Mouse (Mus musculus): Measurements from ENCODE around the gene Olfr390.

The Olfr390 gene

DNA sequence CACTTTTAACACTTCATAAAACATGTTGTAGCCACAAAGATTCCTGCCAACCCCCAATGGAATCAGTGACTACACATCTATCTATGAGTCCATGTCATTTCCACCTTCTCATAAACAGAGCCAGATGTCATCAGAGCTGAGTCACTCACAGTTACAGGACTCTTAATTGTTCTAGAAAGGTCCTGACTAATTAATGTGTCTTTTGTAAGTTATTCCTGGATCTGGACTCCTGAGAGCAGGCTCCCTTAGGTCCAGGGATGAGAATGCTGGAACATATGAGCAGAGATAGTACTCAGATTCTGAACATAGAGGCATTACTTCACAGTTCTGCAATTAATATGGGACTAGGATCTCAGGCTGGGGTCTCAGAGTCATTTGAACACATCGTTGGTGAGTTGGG, at the start of gene Olfr390:
TSS of gene Olfr390 (plus strand) at position 301 of the 400 bp plus-strand sequence.
- no peak for DNase-seq (ENCODE audit: low read depth, low spot score)

DNA sequence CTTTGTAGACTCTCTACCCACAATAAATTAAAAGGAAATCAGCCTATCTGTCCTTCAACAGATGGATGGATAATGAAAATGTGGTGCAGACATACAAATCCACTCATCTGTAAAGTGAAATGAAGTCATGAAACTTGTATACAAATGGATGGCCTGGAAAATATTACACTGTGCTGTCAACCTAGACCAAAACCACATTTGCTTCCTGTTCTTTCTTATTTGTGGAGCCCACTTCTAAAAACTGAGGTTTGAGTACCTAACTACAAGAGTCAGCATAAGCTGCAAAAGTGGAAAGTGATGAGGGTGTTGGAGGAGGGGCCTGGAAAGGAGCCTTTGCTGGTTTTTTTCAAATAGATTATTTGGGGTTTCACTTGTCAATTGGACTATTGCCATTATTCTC, 23.6 kb upstream of the Olfr390 start:
- no peak for DNase-seq (ENCODE audit: low read depth, low spot score)

DNA sequence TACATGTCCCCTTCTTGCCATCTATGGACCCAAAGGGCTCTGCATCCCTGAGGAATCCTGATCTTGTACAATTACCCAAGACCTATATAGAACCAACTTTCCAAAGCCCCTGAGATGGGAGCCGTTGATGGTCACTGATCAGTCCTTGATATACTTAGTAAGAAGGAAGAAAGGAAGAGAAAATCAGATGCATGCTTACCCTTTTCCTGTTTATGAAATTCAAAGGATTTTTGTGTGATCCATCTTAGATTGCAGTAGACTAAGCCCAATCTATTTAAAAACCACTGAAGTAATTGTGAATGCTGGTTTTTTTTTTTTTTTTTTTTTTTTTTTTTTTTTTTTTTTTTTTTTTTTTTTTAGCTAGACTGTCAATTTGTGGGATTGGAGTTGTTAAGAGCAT, 2.2 kb upstream of the Olfr390 start, which contains the start of gene Olfr389:
TSS of gene Olfr389 (minus strand) at position 101 of the 400 bp plus-strand sequence.
- no peak for DNase-seq (ENCODE audit: low read depth, low spot score)

DNA sequence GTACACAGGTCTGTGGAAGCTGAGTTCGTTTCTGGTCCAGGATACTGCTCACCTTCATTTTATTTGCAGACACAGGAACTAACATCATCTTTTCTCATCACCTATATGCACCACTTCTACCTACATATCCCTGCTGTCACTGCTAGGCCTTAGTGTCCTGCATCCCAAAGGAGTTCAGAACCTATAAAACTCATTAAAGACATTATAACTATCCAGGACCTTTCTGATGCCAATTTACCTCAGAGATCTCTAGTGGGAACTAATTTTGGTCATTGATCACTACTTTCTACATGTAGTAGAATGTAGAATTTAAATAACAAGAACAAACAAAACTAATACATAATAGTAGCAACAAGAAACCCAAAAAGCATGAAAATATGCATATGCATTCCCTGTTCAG, 20.2 kb downstream of the Olfr390 start, which contains the start of gene Olfr391-ps:
TSS of gene Olfr391-ps (minus strand) at position 101 of the 400 bp plus-strand sequence.
- DNase-seq (ENCODE audit: low read depth, low spot score): no peak

DNA sequence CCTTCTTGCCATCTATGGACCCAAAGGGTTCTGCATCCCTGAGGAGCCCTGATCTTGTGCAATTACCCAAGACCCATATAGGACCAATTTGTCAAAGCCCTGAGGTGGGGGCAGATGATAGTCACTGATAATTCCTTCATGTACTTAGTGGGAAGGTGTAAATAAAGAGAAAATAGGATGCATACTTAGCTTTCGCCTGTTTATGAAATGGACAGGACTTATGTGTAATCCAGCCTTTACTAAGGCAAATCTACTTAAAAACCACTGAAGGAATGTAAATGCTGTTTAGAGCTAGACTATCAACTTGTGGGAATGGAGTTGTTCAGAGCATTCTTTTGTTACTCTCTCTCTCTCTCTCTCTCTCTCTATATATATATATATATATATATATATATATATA, 34.2 kb downstream of the Olfr390 start, which contains the start of gene Olfr392:
TSS of gene Olfr392 (minus strand) at position 101 of the 400 bp plus-strand sequence.
- DNase-seq (ENCODE audit: low read depth, low spot score): no peak
